Comparison of ENCODE assay signal across 9 mouse cellular contexts in genomic region chr14:117384096-117384770, GRCm38 (mm10).
DNase-seq lines count a peak whose midpoint lies in the region; ATAC-seq and TF ChIP-seq lines count a peak whose summit lies in the region.
"Had no signal": no experiment of that assay in that cellular context is flagged by ENCODE, and none has a peak within 500 bp of the region (broad histone marks: within the 10 kb centered on the region; RNA-seq: fewer than 3 reads in every experiment).

No protein-coding gene starts in this region.

- no peaks in the 10 kb centered on the region for H3K36me3 ChIP-seq in kidney, adult 2 months (ENCODE audit: control insufficient read depth, insufficient read depth, low read length)
- H3K36me3 ChIP-seq: liver, embryonic 13.5 days had no signal

- H3K4me3 ChIP-seq in kidney, adult 2 months (ENCODE audit: insufficient read depth, low read depth, low read length) = no peak overlapping the region
- H3K4me3 ChIP-seq: liver, embryonic 13.5 days had no signal

- H3K27ac ChIP-seq in kidney, adult 2 months (ENCODE audit: insufficient read depth, low read depth, low read length) = 0 out of 2 replicates have a peak overlapping the region, but pooled peaks have one; percentile 7
- H3K27ac ChIP-seq: liver, embryonic 13.5 days had no signal

- H3K4me1 ChIP-seq in kidney, adult 2 months (ENCODE audit: control insufficient read depth, insufficient read depth, low read length) = no peaks in the 10 kb centered on the region
- H3K4me1 ChIP-seq: liver, embryonic 13.5 days had no signal

- peak; percentile 76 for ATAC-seq in Patski
- ATAC-seq in erythroblast, adult 5-6 weeks (replicated peaks; ENCODE audit: low FRiP score, poor library complexity, severe bottlenecking) = no peak

- TF ChIP-seq POLR2A in kidney, adult 2 months (IDR thresholded peaks at IDR 0.05; ENCODE audit: low read depth, low read length) = no peak

- WGBS in kidney, adult 2 months = 43% methylated on average over 8 of the region's 8 CpGs

- peak; percentile 52 for DNase-seq in kidney, adult 2 months
- DNase-seq in kidney, adult 18-20 months = no peak
- peak; percentile 43 for DNase-seq in Patski (ENCODE audit: low read depth, low spot score)
- DNase-seq in cerebellum, adult 8-10 months = peak; percentile 10
- DNase-seq in heart, postnatal 36 days = peak; percentile 13 to 19
- no peak for DNase-seq in left cerebral cortex, adult 11 months (ENCODE audit: low spot score)
- no peak for DNase-seq in adrenal gland, adult 8-10 months
- DNase-seq: liver, embryonic 13.5 days had no signal

- H3K27me3 ChIP-seq in kidney, adult 2 months (replicated peaks; ENCODE audit: control insufficient read depth, insufficient read depth, low read length) = no peaks in the 10 kb centered on the region
- H3K27me3 ChIP-seq in Patski = no peaks in the 10 kb centered on the region
- H3K27me3 ChIP-seq: liver, embryonic 13.5 days had no signal

- CTCF ChIA-PET in Patski (lab: Charles Lee) = interaction anchor here (1.3 kb wide), 1 partner anchor 11 kb away, joined by 5 read pairs; no protein-coding TSS in a partner anchor

- TF ChIP-seq CTCF in kidney, adult 2 months (conservative IDR thresholded peaks at IDR 0.05; ENCODE audit: insufficient read depth, insufficient read length, low read depth, low read length) = no peak
- TF ChIP-seq CTCF in Patski (IDR thresholded peaks at IDR 0.05) = peak; percentile 32

- intact Hi-C loops in heart, postnatal 36 days (cut with DNase I) = no loop called here

- in situ Hi-C loops in Patski (cut with MboI; ENCODE audit: low pct_unique_long_range_greater_than_20kb) = loop anchor here (25.0 kb wide), 1 partner anchor 447 kb away; the partner anchor contains the start of gene Gpc6

- POLR2A ChIA-PET in Patski (lab: Charles Lee) = interaction anchor here (0.6 kb wide), 1 partner anchor 471 kb away, joined by 3 read pairs; no protein-coding TSS in a partner anchor

Comparison
In these comparisons a context has a peak if more than half of its experiments do, and no peak if none do; other contexts are left out.
1. DNase-seq: peak in kidney, adult 2 months (single experiment), Patski (single experiment), cerebellum, adult 8-10 months (single experiment) and heart, postnatal 36 days (2 of 2); none in kidney, adult 18-20 months (single experiment), left cerebral cortex, adult 11 months (single experiment) and adrenal gland, adult 8-10 months (single experiment).